Mouse (Mus musculus) cerebellum, postnatal 25 days (tissue): ENCODE results near the gene Usp17la.
"Not testable (repeated sequence)": the region's sequence is repeated elsewhere in the genome, so short reads cannot be mapped to it uniquely, and the experiment has no call there.

ENCODE experiments used
- DNase-seq, 2 experiments: peaks; one replicate each; pipeline ENCODE4 v3.0.0; 2021; ENCODE audit warnings: mixed read lengths in 2 of 2

The Usp17la gene

GRCm38 (mm10) chr7:104856709-104857108 is at the start of gene Usp17la:
Usp17la (plus strand) TSS chr7:104857009.
- DNase-seq: not testable (repeated sequence)

GRCm38 (mm10) chr7:104810335-104810734 is 46.5 kb upstream of the Usp17la start:
- DNase-seq: not testable (repeated sequence)

GRCm38 (mm10) chr7:104842503-104842902 is 14.3 kb upstream of the Usp17la start, which contains the start of gene Usp17lb:
Usp17lb (minus strand) TSS chr7:104842603.
- no peak for DNase-seq

GRCm38 (mm10) chr7:104843731-104844287 is 13.0 kb upstream of the Usp17la start:
- DNase-seq: no peak

GRCm38 (mm10) chr7:104851546-104851945 is 5.3 kb upstream of the Usp17la start:
- not testable (repeated sequence) for DNase-seq

GRCm38 (mm10) chr7:104855248-104855750 is 1.5 kb upstream of the Usp17la start:
- no peak for DNase-seq

GRCm38 (mm10) chr7:104857683-104858082 is 874 bp downstream of the Usp17la start:
- DNase-seq: no peak

GRCm38 (mm10) chr7:104861381-104861780 is 4.6 kb downstream of the Usp17la start:
- DNase-seq: no peak

GRCm38 (mm10) chr7:104877731-104878130 is 20.9 kb downstream of the Usp17la start, which contains the start of gene Olfr665:
Olfr665 (plus strand) TSS chr7:104878031.
- no peak for DNase-seq

GRCm38 (mm10) chr7:104895852-104896251 is 39.0 kb downstream of the Usp17la start, which contains the start of gene Olfr666:
Olfr666 (minus strand) TSS chr7:104895952.
- DNase-seq: no peak
